Mouse (Mus musculus) bone marrow macrophage, adult 2 months (primary cell): Measurements from ENCODE around the gene Rfc5.

Experiments used
- CTCF ChIP-seq: IDR thresholded peaks from 2 replicates; pipeline ENCODE4 v1.5.1; 2012; ENCODE audit warnings: low read depth, mild to moderate bottlenecking, low read length, moderate library complexity
- POLR2A ChIP-seq: IDR thresholded peaks from 2 replicates; pipeline ENCODE4 v1.6.1; 2012; ENCODE audit warnings: mild to moderate bottlenecking, low read depth, low read length, borderline replicate concordance

DNA sequence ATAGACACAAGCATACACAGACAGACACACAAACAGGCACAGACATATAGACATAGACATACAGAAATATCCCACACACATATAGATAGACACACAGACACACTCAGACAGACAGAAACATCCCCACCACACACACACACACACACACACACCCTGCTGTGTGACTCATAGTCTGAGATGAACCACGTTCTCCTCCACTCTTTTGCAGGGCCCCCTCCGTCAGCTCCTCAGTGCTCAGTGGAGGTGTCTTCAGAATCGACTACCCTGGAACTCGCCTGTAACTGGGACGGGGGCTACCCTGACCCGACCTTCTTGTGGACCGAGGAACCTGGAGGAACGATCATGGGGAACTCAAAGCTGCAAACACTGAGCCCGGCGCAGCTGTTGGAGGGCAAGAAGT lies 50.8 kb downstream of the Rfc5 start:
- TF ChIP-seq CTCF = no peak
- no peak for TF ChIP-seq POLR2A
